Mouse (Mus musculus) embryo, embryonic 10.5 days (tissue): ENCODE measurements around the gene Sgpp1.
"Not testable (repeated sequence)": the region's sequence is repeated elsewhere in the genome, so short reads cannot be mapped to it uniquely, and the experiment has no call there.

Experiments
- DNase-seq: peaks from one replicate; pipeline ENCODE4 v3.0.0-alpha.2; 2015; ENCODE audit warnings: low spot score

Gene Sgpp1

DNA sequence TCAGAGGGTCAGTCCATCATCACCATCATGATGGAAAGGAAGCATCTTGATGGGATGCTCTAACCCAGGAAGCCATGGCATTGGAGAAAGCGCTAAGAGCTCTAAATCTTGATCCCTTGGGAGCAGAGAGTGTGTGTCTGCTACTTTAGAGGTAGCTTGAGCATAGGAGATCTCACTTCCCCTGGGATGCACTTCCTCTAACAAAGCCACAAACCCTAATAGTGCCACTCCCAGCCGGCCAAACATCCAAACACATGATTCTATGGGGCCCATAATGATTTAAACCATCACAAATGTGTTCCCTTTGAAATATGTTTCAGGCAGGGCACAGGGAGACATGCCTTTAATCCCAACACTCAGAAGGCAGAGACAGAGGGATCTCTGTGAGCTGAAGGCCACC is 46.5 kb downstream of the Sgpp1 start:
- DNase-seq: no peak

- DNase-seq: no peak
These were observed 48.2 kb downstream of the Sgpp1 start for GRCm38 (mm10) chr12:75687314-75687713.

- not testable (repeated sequence) for DNase-seq
These were observed 51.5 kb downstream of the Sgpp1 start for GRCm38 (mm10) chr12:75684026-75684425.

- DNase-seq: no peak
These were observed 51.9 kb downstream of the Sgpp1 start for GRCm38 (mm10) chr12:75683598-75683997.

DNA sequence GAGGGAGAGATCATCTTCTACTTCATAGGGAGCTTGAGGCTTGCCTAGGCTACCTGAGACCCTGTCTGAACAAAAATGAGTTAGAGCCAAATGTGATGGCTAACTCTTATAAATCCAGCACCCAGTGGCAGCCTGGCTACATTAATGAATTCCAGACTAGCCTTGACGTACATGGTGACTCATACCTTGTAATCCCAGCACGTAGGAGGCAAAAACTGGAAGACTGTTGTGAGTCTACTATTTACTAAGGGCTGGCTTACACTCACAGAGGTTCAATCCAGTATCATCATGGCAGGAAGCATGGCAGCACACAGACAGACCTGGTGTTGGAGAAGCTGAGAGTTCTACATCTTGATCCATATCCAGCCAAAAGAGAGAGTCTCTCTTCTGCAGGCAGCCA is 52.7 kb downstream of the Sgpp1 start:
- DNase-seq: no peak

- no peak for DNase-seq
These were observed 54.4 kb downstream of the Sgpp1 start for GRCm38 (mm10) chr12:75681101-75681500.

GRCm38 (mm10) chr12:75678393-75678792 is 57.1 kb downstream of the Sgpp1 start:
- no peak for DNase-seq

DNA sequence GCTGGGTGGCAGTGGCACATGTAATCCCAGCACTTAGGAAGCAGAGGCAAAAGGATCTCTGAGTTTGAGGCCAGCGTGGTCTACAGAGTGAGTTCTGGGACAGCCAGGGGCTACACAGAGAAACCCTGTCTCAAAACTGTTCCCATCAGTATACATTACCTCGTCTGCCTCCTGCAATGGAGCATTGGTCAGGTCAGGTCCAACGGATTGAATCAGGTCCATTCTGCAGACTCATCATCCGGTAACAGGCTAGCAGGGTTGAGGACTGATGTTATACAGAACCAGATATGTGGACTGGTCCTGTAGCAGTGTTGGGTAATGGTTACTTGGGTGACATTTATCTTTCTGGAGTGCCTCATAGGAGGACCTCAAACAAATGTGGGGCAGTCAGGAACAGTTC is 62.9 kb downstream of the Sgpp1 start:
- no peak for DNase-seq

DNA sequence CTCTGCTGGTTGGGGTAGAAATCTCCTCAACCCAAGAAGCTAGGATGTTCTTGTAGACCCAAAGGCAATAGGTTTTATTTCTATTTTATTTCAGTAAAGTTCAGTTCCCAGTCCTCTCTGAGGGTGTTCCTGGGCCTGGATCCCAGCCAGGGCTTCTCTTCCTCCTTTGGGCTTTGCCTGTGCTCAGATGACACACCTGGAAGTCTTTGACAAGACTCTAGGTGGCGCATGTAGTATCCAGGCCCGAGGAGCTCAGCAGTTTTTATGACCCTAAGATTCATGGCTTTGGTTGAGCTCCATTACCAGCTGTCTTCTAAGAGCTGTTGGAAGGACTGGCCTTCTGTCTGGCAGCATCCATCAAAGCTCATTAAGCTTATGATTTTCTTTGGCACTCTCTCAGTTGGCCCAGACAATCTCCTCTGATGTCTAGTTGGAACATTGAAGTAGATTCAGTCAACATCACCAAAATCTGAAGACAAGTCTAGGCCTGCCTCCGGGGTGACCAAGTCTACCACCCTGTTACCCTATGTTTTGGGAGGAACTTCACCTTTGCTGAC is 63.7 kb downstream of the Sgpp1 start:
- no peak for DNase-seq

- DNase-seq: no peak
These were observed 64.9 kb downstream of the Sgpp1 start for GRCm38 (mm10) chr12:75670611-75671010.

GRCm38 (mm10) chr12:75669258-75670106 is 66.0 kb downstream of the Sgpp1 start, which contains the start of gene Wdr89:
TSS of gene Wdr89 (minus strand) at chr12:75669537.
- DNase-seq: peak; percentile 100

- DNase-seq: peak; percentile 42
These were observed 66.6 kb downstream of the Sgpp1 start for GRCm38 (mm10) chr12:75668916-75669257.

- no peak for DNase-seq
These were observed 67.3 kb downstream of the Sgpp1 start for GRCm38 (mm10) chr12:75668221-75668620.

DNA sequence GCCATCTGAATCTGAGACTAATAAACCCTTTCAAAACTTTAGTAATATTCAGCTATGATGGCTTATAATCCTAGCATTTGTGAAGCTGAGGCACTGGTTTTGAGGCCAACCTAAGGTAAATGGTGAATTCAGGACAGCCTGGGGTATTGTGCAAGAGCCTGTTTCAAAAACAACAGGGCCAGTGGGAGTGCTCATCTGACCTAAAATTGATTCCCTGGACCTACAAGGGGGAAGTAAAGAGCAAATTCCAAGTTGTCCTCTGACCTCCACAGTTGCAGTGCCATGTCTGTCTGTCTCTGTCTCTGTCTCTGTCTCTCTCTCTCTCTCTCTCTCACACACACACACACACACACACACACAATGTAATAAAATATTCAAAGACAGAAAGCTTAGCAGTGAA is 68.6 kb downstream of the Sgpp1 start:
- DNase-seq: no peak

GRCm38 (mm10) chr12:75664516-75664810 is 71.1 kb downstream of the Sgpp1 start:
- peak; percentile 26 for DNase-seq
